Mouse (Mus musculus) ES-E14 (cell line): ENCODE results near the gene Slc48a1.

Experiments
- ZC3H11A ChIP-seq: IDR thresholded peaks from 2 replicates; pipeline ENCODE4 v1.6.1; 2012; ENCODE audit warnings: low read depth, mild to moderate bottlenecking, inconsistent platforms, low read length, borderline replicate concordance
- ZNF384 ChIP-seq: IDR thresholded peaks from 2 replicates; pipeline ENCODE4 v1.6.1; 2012; ENCODE audit warnings: low read depth, low read length, inconsistent platforms

DNA sequence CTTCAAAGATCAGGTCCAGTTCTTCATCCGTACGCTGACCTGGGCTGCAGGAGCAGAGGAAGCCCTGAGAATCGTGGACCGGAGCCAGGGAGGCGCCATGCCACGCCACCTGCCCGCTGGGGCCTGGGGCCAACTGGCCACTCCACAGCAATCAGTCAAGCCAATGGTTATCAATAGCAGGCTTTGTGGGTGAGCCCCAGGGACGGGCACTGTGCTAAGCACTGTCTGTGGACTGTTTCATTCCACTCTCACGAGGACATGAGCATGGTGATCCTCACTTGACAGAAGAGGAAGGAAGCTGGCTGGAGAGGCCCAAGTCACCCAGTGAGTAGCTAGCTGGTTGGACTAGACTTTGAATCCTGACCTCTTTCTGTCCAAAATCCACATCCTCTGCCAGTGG is 18.3 kb upstream of the Slc48a1 start:
- no peak for TF ChIP-seq ZNF384
- TF ChIP-seq ZC3H11A: no peak
